Comparison of ENCODE assay signal across 18 mouse cellular contexts in genomic region chr3:18522562-18522961, GRCm38 (mm10).
DNase-seq lines count a peak whose midpoint lies in the region; ATAC-seq and TF ChIP-seq lines count a peak whose summit lies in the region.
"Had no signal": no experiment of that assay in that cellular context is flagged by ENCODE, and none has a peak within 500 bp of the region (broad histone marks: within the 10 kb centered on the region; RNA-seq: fewer than 3 reads in every experiment).

No protein-coding gene starts in this region.

- H3K27ac ChIP-seq in kidney, postnatal 0 days, result no peak overlapping the region
- peak overlapping the region; percentile 40; the same call in 1 of the 2 replicates for H3K27ac ChIP-seq in ES-E14 (ENCODE audit: insufficient read depth, low read depth, low read length, poor library complexity, severe bottlenecking)
- H3K27ac ChIP-seq: heart, embryonic 10.5 days; hindbrain, embryonic 13.5 days; limb, embryonic 13.5 days; liver, embryonic 14.5 days; lung, embryonic 15.5 days; macrophage; midbrain, embryonic 12.5 days; stomach, embryonic 15.5 days had no signal

- TF ChIP-seq CTCF in kidney, postnatal 0 days (IDR thresholded peaks at IDR 0.05; ENCODE audit: low read depth), result no peak

- no peak overlapping the region for H3K4me3 ChIP-seq in kidney, postnatal 0 days (replicated peaks; ENCODE audit: low read depth, low read length)
- H3K4me3 ChIP-seq in ES-E14 (ENCODE audit: insufficient read depth in 1 of 2, low read depth in 1 of 2, low read length in 2 of 2, poor library complexity in 1 of 2, severe bottlenecking in 1 of 2), result no peak overlapping the region
- H3K4me3 ChIP-seq: heart, embryonic 10.5 days; hindbrain, embryonic 13.5 days; limb, embryonic 13.5 days; lung, embryonic 15.5 days; midbrain, embryonic 12.5 days; stomach, embryonic 15.5 days had no signal

- H3K36me3 ChIP-seq in kidney, postnatal 0 days (ENCODE audit: insufficient read depth, low read length), result no peaks in the 10 kb centered on the region
- H3K36me3 ChIP-seq in ES-E14 (ENCODE audit: control insufficient read depth, insufficient read depth, low read length, poor library complexity, severe bottlenecking), result no peaks in the 10 kb centered on the region
- H3K36me3 ChIP-seq: heart, embryonic 10.5 days; hindbrain, embryonic 13.5 days; limb, embryonic 13.5 days; lung, embryonic 15.5 days; midbrain, embryonic 12.5 days; stomach, embryonic 15.5 days had no signal

- no peak overlapping the region for H3K4me2 ChIP-seq in kidney, postnatal 0 days (ENCODE audit: low read length)
- H3K4me2 ChIP-seq: hindbrain, embryonic 13.5 days; limb, embryonic 13.5 days; lung, embryonic 15.5 days; midbrain, embryonic 12.5 days; stomach, embryonic 15.5 days had no signal

- peak; percentile 68 for DNase-seq in kidney, postnatal 0 days (ENCODE audit: low spot score)
- DNase-seq in kidney, postnatal 14 days, result no peak
- DNase-seq in ES-E14 (ENCODE audit: low read depth, low spot score) (peak; percentile 26), ZHBTc4 (ENCODE audit: low read depth, low spot score) (peak; percentile 74)
- DNase-seq in mesoderm, embryonic 11.5 days (ENCODE audit: low read depth, low spot score), result peak; percentile 52
- no peak for DNase-seq in B cell, adult 2 months
- DNase-seq in frontal cortex, postnatal 25 days (ENCODE audit: low spot score in 2 of 2), result no peak
- DNase-seq: cerebellum, adult 2 months; right cerebral cortex, postnatal 25 days had no signal

- ATAC-seq in kidney, postnatal 0 days (replicated peaks; ENCODE audit: low FRiP score, low read depth), result no peak
- ATAC-seq: forebrain, postnatal 0 days had no signal

- no peak overlapping the region for H3K9ac ChIP-seq in kidney, postnatal 0 days (ENCODE audit: low read depth, low read length)
- no peak overlapping the region for H3K9ac ChIP-seq in ES-E14 (ENCODE audit: insufficient read depth, low read depth, low read length, poor library complexity, severe bottlenecking)
- H3K9ac ChIP-seq: forebrain, postnatal 0 days; hindbrain, embryonic 13.5 days; limb, embryonic 13.5 days; liver, embryonic 14.5 days; lung, embryonic 15.5 days; midbrain, embryonic 12.5 days; stomach, embryonic 15.5 days had no signal

- H3K9me3 ChIP-seq in kidney, postnatal 0 days (replicated peaks; ENCODE audit: low read length), result no peaks in the 10 kb centered on the region
- H3K9me3 ChIP-seq in ES-E14 (ENCODE audit: control insufficient read depth, insufficient read depth, low read depth, low read length), result no peaks in the 10 kb centered on the region
- H3K9me3 ChIP-seq: heart, embryonic 10.5 days; hindbrain, embryonic 13.5 days; limb, embryonic 13.5 days; lung, embryonic 15.5 days; midbrain, embryonic 12.5 days; stomach, embryonic 15.5 days had no signal

- in situ Hi-C loops in ES-E14 (cut with MboI; ENCODE audit: low sequenced_read_pairs in 2 of 2, unreplicated experiment in 2 of 2), result no loop called here

- H3K4me1 ChIP-seq in kidney, postnatal 0 days (replicated peaks; ENCODE audit: insufficient read depth, low read length), result no peaks in the 10 kb centered on the region
- H3K4me1 ChIP-seq in ES-E14 (ENCODE audit: control insufficient read depth in 2 of 2, insufficient read depth in 2 of 2, low read length in 2 of 2, poor library complexity in 1 of 2), result peaks cover 0 to 4% of the 10 kb centered on the region in 2 experiments; a peak in 2 of 4 replicates
- H3K4me1 ChIP-seq: heart, embryonic 10.5 days; hindbrain, embryonic 13.5 days; limb, embryonic 13.5 days; lung, embryonic 15.5 days; midbrain, embryonic 12.5 days; stomach, embryonic 15.5 days had no signal

- no peaks in the 10 kb centered on the region for H3K27me3 ChIP-seq in kidney, postnatal 0 days (ENCODE audit: insufficient read depth, low read length)
- H3K27me3 ChIP-seq: hindbrain, embryonic 13.5 days; limb, embryonic 13.5 days; lung, embryonic 15.5 days; midbrain, embryonic 12.5 days; stomach, embryonic 15.5 days had no signal

- 22% methylated on average over 3 of the region's 3 CpGs for WGBS in kidney, postnatal 0 days

TF ChIP-seq in ES-E14, 5 proteins besides CTCF, POLR2A, EP300 and RAD21:
- no peak for TF ChIP-seq HCFC1 (IDR thresholded peaks at IDR 0.05; ENCODE audit: borderline replicate concordance, insufficient read depth, low read length)
- no peak for TF ChIP-seq MAFK (IDR thresholded peaks at IDR 0.05; ENCODE audit: insufficient read depth, low read depth, low read length)
- no peak for TF ChIP-seq ZNF384 (IDR thresholded peaks at IDR 0.05; ENCODE audit: low read depth, low read length)
- no peak for TF ChIP-seq ZC3H11A (IDR thresholded peaks at IDR 0.05; ENCODE audit: borderline replicate concordance, low read depth, low read length)
- no peak for TF ChIP-seq CHD2 (IDR thresholded peaks at IDR 0.05; ENCODE audit: low read depth, low read length)

Comparison
In these comparisons a context has a peak if more than half of its experiments do, and no peak if none do; other contexts are left out.
1. DNase-seq: peak in kidney, postnatal 0 days (single experiment), ES-E14 (single experiment), ZHBTc4 (single experiment) and mesoderm, embryonic 11.5 days (single experiment); none in kidney, postnatal 14 days (single experiment), B cell, adult 2 months (0 of 2) and frontal cortex, postnatal 25 days (0 of 2).